Mouse (Mus musculus) kidney, adult 2 months (tissue): ENCODE measurements around the gene Ltbp1. TPM values are rescaled to one million over a fixed set of nuclear protein-coding genes. Genes with fewer than 3 reads are reported as not detected.
A peak's percentile ranks its signal among the peaks of the same experiment; 100 is the strongest.

Experiments used
- DNase-seq: peaks from one replicate; pipeline ENCODE4 v3.0.0; 2021
- H3K27ac ChIP-seq: fragments of 200-500 bp; 2 replicates; pipeline ENCODE4 v1.5.1; 2012; ENCODE audit warnings: low read depth, low read length, control low read depth, inconsistent platforms; ENCODE audit not compliant: insufficient read depth
- H3K27me3 ChIP-seq: fragments of 200-500 bp; replicated peaks from 2 replicates; pipeline ENCODE4 v1.6.1; 2012; ENCODE audit warnings: mild to moderate bottlenecking, moderate library complexity, low read length, inconsistent platforms; ENCODE audit not compliant: control insufficient read depth, insufficient read depth
- H3K36me3 ChIP-seq: fragments of 200-500 bp; 2 replicates; pipeline ENCODE4 v1.6.1; 2012; ENCODE audit warnings: mild to moderate bottlenecking, moderate library complexity, low read length, inconsistent platforms; ENCODE audit not compliant: control insufficient read depth, insufficient read depth
- H3K4me1 ChIP-seq: fragments of 200-500 bp; 2 replicates; pipeline ENCODE4 v1.6.1; 2011; ENCODE audit warnings: low read length; ENCODE audit not compliant: control insufficient read depth, insufficient read depth
- H3K4me3 ChIP-seq: fragments of 200-500 bp; 2 replicates; pipeline ENCODE4 v1.5.1; 2011; ENCODE audit warnings: mild to moderate bottlenecking, low read depth, low read length, control low read depth; ENCODE audit not compliant: insufficient read depth
- CTCF ChIP-seq: fragments of 200-500 bp; conservative IDR thresholded peaks from 2 replicates; pipeline ENCODE4 v1.5.1; 2011; ENCODE audit warnings: low read depth, mild to moderate bottlenecking, control low read depth, low read length, moderate library complexity, mixed read lengths; ENCODE audit not compliant: insufficient read depth, insufficient read length
- POLR2A ChIP-seq: fragments of 200-500 bp; IDR thresholded peaks from one replicate; pipeline ENCODE4 v1.6.1; 2011; ENCODE audit warnings: low read depth, low read length, control low read depth
- WGBS: fragments of 180-500 bp; shearing (Covaris S2); methylation state at CpG from one replicate; pipeline ENCODE4 v1.1.7; 2018; 5-methylcytosine and 5-hydroxymethylcytosine counted together
- polyA plus RNA-seq: library from polyadenylated mRNA; depleted of rRNA; stranded (reverse); fragments of >200 nt; gene quantifications from 2 replicates; pipeline ENCODE4 v1.2.3, GENCODE M21; 2012

Ltbp1 gene
- polyA plus RNA-seq, 1 experiment, result 10.2 TPM

GRCm38 (mm10) chr17:75258427-75258826 is 253.1 kb downstream of the Ltbp1 start:
- 42% methylated on average over 2 of the region's 2 CpGs for WGBS
- DNase-seq, result no peak
- no peaks in the 10 kb centered on the region for H3K36me3 ChIP-seq
- H3K27ac ChIP-seq, result no peak overlapping the region
- TF ChIP-seq CTCF (no peak), POLR2A (no peak)
- no peak overlapping the region for H3K4me3 ChIP-seq
- no peaks in the 10 kb centered on the region for H3K27me3 ChIP-seq
- 0 out of 2 replicates have a peak, but pooled peaks cover 2% of the 10 kb centered on the region for H3K4me1 ChIP-seq

DNA sequence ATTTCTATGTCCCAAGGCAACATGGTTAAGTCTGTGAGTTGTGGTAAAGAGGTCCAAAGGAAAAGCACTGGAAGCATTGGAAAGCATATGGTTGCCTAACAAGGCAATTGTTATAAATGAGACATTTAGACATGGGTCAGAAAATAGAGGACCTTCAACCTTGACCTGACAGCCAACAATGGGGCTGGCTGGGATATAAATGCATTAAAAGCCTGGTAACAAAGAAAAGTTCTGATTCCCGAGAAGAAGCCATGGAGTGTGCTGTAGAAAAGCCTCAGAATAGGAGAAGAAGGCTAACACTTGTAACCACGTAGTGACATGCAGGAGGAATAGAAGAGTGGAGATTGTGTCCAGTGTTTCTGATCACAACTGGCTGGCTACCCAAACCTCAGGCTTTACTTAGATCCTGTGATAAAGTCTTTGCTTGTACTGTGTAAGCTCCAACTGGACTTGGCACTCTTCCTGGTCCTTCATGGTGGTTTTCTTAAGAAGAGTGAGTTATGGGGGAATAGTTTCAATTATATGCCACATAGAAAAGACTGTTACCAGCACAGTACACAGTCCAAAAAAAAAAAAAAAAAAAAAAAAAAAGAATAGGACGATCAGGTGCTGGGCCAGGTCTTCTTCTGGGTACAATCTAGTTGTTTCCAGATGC is 258.1 kb downstream of the Ltbp1 start:
- WGBS, result 73% methylated on average over 3 of the region's 3 CpGs
- TF ChIP-seq POLR2A, result no peak
- H3K27me3 ChIP-seq, result no peaks in the 10 kb centered on the region
- DNase-seq, result no peak
- 0 out of 2 replicates have a peak, but pooled peaks cover 2% of the 10 kb centered on the region for H3K4me1 ChIP-seq
- no peaks in the 10 kb centered on the region for H3K36me3 ChIP-seq
- H3K4me3 ChIP-seq, result no peak overlapping the region
- H3K27ac ChIP-seq, result peak overlapping the region; percentile 23; the same call in 1 of the 2 replicates

DNA sequence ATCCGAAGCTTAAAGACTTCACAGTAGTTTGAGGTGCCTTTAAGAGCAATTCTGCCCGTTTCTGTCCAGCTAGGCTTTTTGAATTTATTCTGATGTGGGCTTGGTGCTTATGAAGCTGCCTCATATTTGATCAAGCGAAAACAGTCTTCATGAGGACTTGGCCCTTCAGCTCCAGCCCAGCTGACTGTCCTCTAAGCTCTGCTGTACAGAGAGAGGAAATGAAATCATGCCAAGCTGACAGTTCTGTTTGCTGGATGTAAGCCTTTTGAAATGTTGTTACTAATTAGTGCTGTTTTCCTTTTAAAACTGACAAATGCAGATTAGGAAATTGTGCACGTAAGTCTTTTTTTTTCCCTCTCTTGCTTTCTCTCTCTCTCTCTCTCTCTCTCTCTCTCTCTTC is 263.1 kb downstream of the Ltbp1 start:
- Histone ChIP-seq H3K4me3 (no peak overlapping the region), H3K27me3 (no peaks in the 10 kb centered on the region), H3K27ac (no peak overlapping the region), H3K4me1 (no peaks in the 10 kb centered on the region), H3K36me3 (no peaks in the 10 kb centered on the region)
- TF ChIP-seq POLR2A (no peak), CTCF (no peak)
- peak; percentile 22 for DNase-seq
- 68% methylated on average over 4 of the region's 4 CpGs for WGBS

DNA sequence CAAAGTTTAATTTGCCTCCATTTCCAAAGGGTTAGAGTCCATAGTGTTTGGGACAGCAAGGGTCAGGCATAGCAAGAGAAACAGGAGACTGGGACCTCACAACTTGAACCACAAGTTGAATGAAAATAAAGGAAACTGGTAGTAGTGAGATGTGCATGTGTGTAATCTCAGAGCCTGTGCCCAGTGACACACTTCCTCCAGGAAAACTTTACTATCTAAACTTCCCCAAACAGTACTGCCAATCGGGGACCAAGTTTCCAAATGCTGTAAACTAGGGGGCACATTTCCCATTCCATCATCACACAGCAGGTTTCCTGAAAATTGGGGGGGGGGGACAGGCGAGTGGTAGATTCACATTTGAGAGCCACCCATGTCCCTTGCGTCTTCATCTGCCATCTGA is 267.1 kb downstream of the Ltbp1 start:
- H3K27me3 ChIP-seq, result no peaks in the 10 kb centered on the region
- TF ChIP-seq CTCF (no peak), POLR2A (no peak)
- no peak overlapping the region for H3K4me3 ChIP-seq
- H3K27ac ChIP-seq, result no peak overlapping the region
- WGBS, result 92% methylated on average over 3 of the region's 3 CpGs
- no peaks in the 10 kb centered on the region for H3K36me3 ChIP-seq
- no peaks in the 10 kb centered on the region for H3K4me1 ChIP-seq
- DNase-seq, result no peak

GRCm38 (mm10) chr17:75273272-75273671 is 267.9 kb downstream of the Ltbp1 start:
- no peak for DNase-seq
- no peaks in the 10 kb centered on the region for H3K36me3 ChIP-seq
- H3K4me1 ChIP-seq, result no peaks in the 10 kb centered on the region
- H3K4me3 ChIP-seq, result no peak overlapping the region
- no peaks in the 10 kb centered on the region for H3K27me3 ChIP-seq
- H3K27ac ChIP-seq, result no peak overlapping the region
- 91% methylated on average over 1 of the region's 1 CpGs for WGBS
- no peak for TF ChIP-seq CTCF

GRCm38 (mm10) chr17:75275302-75275701 is 269.9 kb downstream of the Ltbp1 start:
- DNase-seq, result no peak
- no peaks in the 10 kb centered on the region for H3K27me3 ChIP-seq
- 91% methylated on average over 6 of the region's 6 CpGs for WGBS
- H3K27ac ChIP-seq, result no peak overlapping the region
- no peak for TF ChIP-seq CTCF
- TF ChIP-seq POLR2A, result no peak
- H3K4me1 ChIP-seq, result 0 out of 2 replicates have a peak, but pooled peaks cover 2% of the 10 kb centered on the region
- H3K4me3 ChIP-seq, result no peak overlapping the region
- H3K36me3 ChIP-seq, result no peaks in the 10 kb centered on the region

GRCm38 (mm10) chr17:75278106-75278505 is 272.7 kb downstream of the Ltbp1 start:
- H3K4me1 ChIP-seq, result 0 out of 2 replicates have a peak, but pooled peaks cover 2% of the 10 kb centered on the region
- no peaks in the 10 kb centered on the region for H3K36me3 ChIP-seq
- no peak overlapping the region for H3K4me3 ChIP-seq
- DNase-seq, result no peak
- no peaks in the 10 kb centered on the region for H3K27me3 ChIP-seq
- TF ChIP-seq CTCF (no peak), POLR2A (no peak)
- H3K27ac ChIP-seq, result no peak overlapping the region
- 55% methylated on average over 1 of the region's 1 CpGs for WGBS

GRCm38 (mm10) chr17:75278561-75278960 is 273.2 kb downstream of the Ltbp1 start:
- Histone ChIP-seq H3K4me1 (0 out of 2 replicates have a peak, but pooled peaks cover 2% of the 10 kb centered on the region), H3K27ac (no peak overlapping the region; the same call in 1 of the 2 replicates), H3K36me3 (no peaks in the 10 kb centered on the region), H3K4me3 (no peak overlapping the region), H3K27me3 (no peaks in the 10 kb centered on the region)
- DNase-seq, result peak; percentile 61
- 32% methylated on average over 6 of the region's 6 CpGs for WGBS
- TF ChIP-seq POLR2A, result no peak
- TF ChIP-seq CTCF, result no peak
